Mouse (Mus musculus) hindbrain, embryonic 13.5 days (tissue): ENCODE measurements around the gene Gm13420. TPM values are rescaled to one million over a fixed set of nuclear protein-coding genes. Genes with fewer than 3 reads are reported as not detected.
"Not testable (repeated sequence)": the region's sequence is repeated elsewhere in the genome, so short reads cannot be mapped to it uniquely, and the experiment has no call there.

ENCODE experiments used
- ATAC-seq: fragments of 200-750 bp; cut with Nextera tagmentation; 2 replicates; pipeline ENCODE4 v1.8.0; 2017; ENCODE audit warnings: moderate TSS enrichment; ENCODE audit not compliant: low FRiP score
- H3K27ac ChIP-seq: fragments of 300-500 bp; sonication (generic); 2 replicates; pipeline ENCODE4 v1.5.1; 2015; ENCODE audit warnings: inconsistent platforms, mild to moderate bottlenecking, moderate library complexity
- H3K27me3 ChIP-seq: fragments of 300-500 bp; sonication (generic); 2 replicates; pipeline ENCODE4 v1.6.1; 2015; ENCODE audit warnings: mild to moderate bottlenecking, inconsistent platforms
- H3K36me3 ChIP-seq: fragments of 300-500 bp; sonication (generic); 2 replicates; pipeline ENCODE4 v1.6.1; 2015; ENCODE audit warnings: mild to moderate bottlenecking, inconsistent platforms
- H3K4me1 ChIP-seq: fragments of 300-500 bp; sonication (generic); replicated peaks from 2 replicates; pipeline ENCODE4 v1.6.1; 2015; ENCODE audit warnings: inconsistent platforms
- H3K4me2 ChIP-seq: fragments of 300-500 bp; sonication (generic); 2 replicates; pipeline ENCODE4 v1.6.1; 2015; ENCODE audit warnings: inconsistent platforms, mild to moderate bottlenecking, moderate library complexity
- H3K4me3 ChIP-seq: fragments of 300-500 bp; sonication (generic); 2 replicates; pipeline ENCODE4 v1.5.1; 2015; ENCODE audit warnings: mild to moderate bottlenecking, inconsistent platforms
- H3K9ac ChIP-seq: fragments of 300-500 bp; sonication (generic); 2 replicates; pipeline ENCODE4 v1.6.1; 2015; ENCODE audit warnings: mild to moderate bottlenecking, inconsistent platforms
- H3K9me3 ChIP-seq: fragments of 300-500 bp; sonication (generic); 2 replicates; pipeline ENCODE4 v1.6.1; 2016; ENCODE audit warnings: inconsistent platforms
- WGBS: fragments of 180-500 bp; shearing (Covaris S2); methylation state at CpG from one replicate; pipeline ENCODE4 v1.1.7; 2015; 5-methylcytosine and 5-hydroxymethylcytosine counted together
- polyA plus RNA-seq: library from polyadenylated mRNA; unstranded; fragments of >200 nt; fragmentation: Nextera tagmentation; extraction: Ambion mirVana; gene quantifications from 2 replicates; pipeline ENCODE4 v1.2.1, GENCODE M21; 2015

The Gm13420 gene
- polyA plus RNA-seq = not detected in 2 replicates

GRCm38 (mm10) chr2:29751497-29751896 lies at the start of gene Gm13420:
Gene Gm13420 (minus strand): TSS chr2:29751685.
- peak within 1 kb of the TSS; percentile 43; the same call in 1 of the 2 replicates for H3K9ac ChIP-seq
- 7% methylated on average over 28 of the region's 28 CpGs for WGBS

GRCm38 (mm10) chr2:29792772-29793487 lies 41.4 kb upstream of the Gm13420 start:
- Histone ChIP-seq H3K27me3 (no peaks in the 10 kb centered on the region), H3K4me2 (no peak overlapping the region), H3K4me1 (peaks cover 15% of the 10 kb centered on the region), H3K9ac (no peak overlapping the region), H3K9me3 (no peaks in the 10 kb centered on the region), H3K27ac (no peak overlapping the region), H3K4me3 (no peak overlapping the region), H3K36me3 (peaks cover 65% of the 10 kb centered on the region)
- no peak for ATAC-seq
- 95% methylated on average over 2 of the region's 2 CpGs for WGBS

More at GRCm38 (mm10) chr2:29751497-29751896, at the start of gene Gm13420:
- H3K4me1 ChIP-seq = peaks cover 22% of the 10 kb centered on the region
- no peaks in the 10 kb centered on the region for H3K36me3 ChIP-seq
- no peak for ATAC-seq
- peak within 1 kb of the TSS; percentile 12; the same call in 1 of the 2 replicates for H3K4me3 ChIP-seq
- H3K27me3 ChIP-seq = peaks cover 68% of the 10 kb centered on the region
- peak within 1 kb of the TSS; percentile 38 for H3K4me2 ChIP-seq
- no peaks in the 10 kb centered on the region for H3K9me3 ChIP-seq
- no peak within 1 kb of the TSS for H3K27ac ChIP-seq

GRCm38 (mm10) chr2:29787937-29788681 lies 36.6 kb upstream of the Gm13420 start, which contains the start of gene Trub2:
Gene Trub2 (minus strand): TSS chr2:29788502.
- 1% methylated on average over 45 of the region's 45 CpGs for WGBS
- ATAC-seq = peak; percentile 90
- Histone ChIP-seq H3K4me1 (peaks cover 26% of the 10 kb centered on the region), H3K36me3 (peaks cover 59% of the 10 kb centered on the region), H3K9ac (peak within 1 kb of the TSS; percentile 86), H3K9me3 (no peaks in the 10 kb centered on the region), H3K4me3 (peak within 1 kb of the TSS; percentile 78), H3K27me3 (no peaks in the 10 kb centered on the region), H3K27ac (peak within 1 kb of the TSS; percentile 81), H3K4me2 (peak within 1 kb of the TSS; percentile 81)

GRCm38 (mm10) chr2:29787104-29787917 lies 35.8 kb upstream of the Gm13420 start, which contains the start of gene Coq4:
Gene Coq4 (plus strand): TSS chr2:29787493.
- peak; percentile 80 for ATAC-seq
- Histone ChIP-seq H3K27me3 (no peaks in the 10 kb centered on the region), H3K4me1 (peaks cover 26% of the 10 kb centered on the region), H3K9ac (peak within 1 kb of the TSS; percentile 86), H3K27ac (peak within 1 kb of the TSS; percentile 81), H3K4me2 (peak within 1 kb of the TSS; percentile 81), H3K36me3 (peaks cover 59% of the 10 kb centered on the region), H3K4me3 (peak within 1 kb of the TSS; percentile 78), H3K9me3 (peaks cover under 1% of the 10 kb centered on the region; the same call in 1 of the 2 replicates)
- 2% methylated on average over 31 of the region's 31 CpGs for WGBS

- Histone ChIP-seq H3K27me3 (no peaks in the 10 kb centered on the region), H3K4me1 (peaks cover 21% of the 10 kb centered on the region), H3K9ac (no peak overlapping the region), H3K4me2 (no peak overlapping the region), H3K4me3 (no peak overlapping the region), H3K36me3 (peaks cover 64% of the 10 kb centered on the region), H3K27ac (no peak overlapping the region), H3K9me3 (peaks cover 5% of the 10 kb centered on the region; the same call in 1 of the 2 replicates)
- 57% methylated on average over 4 of the region's 4 CpGs for WGBS
- no peak for ATAC-seq
Observed at GRCm38 (mm10) chr2:29784290-29784689, 32.8 kb upstream of the Gm13420 start.

GRCm38 (mm10) chr2:29781256-29781655 lies 29.8 kb upstream of the Gm13420 start:
- 91% methylated on average over 2 of the region's 2 CpGs for WGBS
- H3K27ac ChIP-seq, H3K4me1 ChIP-seq, H3K4me3 ChIP-seq, H3K27me3 ChIP-seq, H3K4me2 ChIP-seq, H3K9ac ChIP-seq, ATAC-seq, H3K9me3 ChIP-seq: not testable (repeated sequence)
- H3K36me3 ChIP-seq = peaks cover 93% of the 10 kb centered on the region

GRCm38 (mm10) chr2:29773323-29773722 lies 21.8 kb upstream of the Gm13420 start:
- Histone ChIP-seq H3K27ac (no peak overlapping the region), H3K27me3 (no peaks in the 10 kb centered on the region), H3K36me3 (peaks cover 46% of the 10 kb centered on the region), H3K4me1 (no peaks in the 10 kb centered on the region), H3K9me3 (no peaks in the 10 kb centered on the region), H3K4me2 (no peak overlapping the region), H3K4me3 (no peak overlapping the region), H3K9ac (no peak overlapping the region)
- no peak for ATAC-seq
- 92% methylated on average over 4 of the region's 4 CpGs for WGBS

GRCm38 (mm10) chr2:29771611-29772461 lies 20.4 kb upstream of the Gm13420 start:
- Histone ChIP-seq H3K4me3 (no peak overlapping the region), H3K9ac (no peak overlapping the region), H3K27ac (no peak overlapping the region), H3K36me3 (peaks cover 32% of the 10 kb centered on the region), H3K27me3 (no peaks in the 10 kb centered on the region), H3K4me2 (no peak overlapping the region), H3K9me3 (no peaks in the 10 kb centered on the region), H3K4me1 (no peaks in the 10 kb centered on the region)
- WGBS = 88% methylated on average over 8 of the region's 8 CpGs
- ATAC-seq = no peak

- H3K9me3 ChIP-seq = no peaks in the 10 kb centered on the region
- no peaks in the 10 kb centered on the region for H3K4me1 ChIP-seq
- no peak overlapping the region for H3K9ac ChIP-seq
- peaks cover 20% of the 10 kb centered on the region for H3K36me3 ChIP-seq
- no peak overlapping the region for H3K27ac ChIP-seq
- no peak overlapping the region for H3K4me3 ChIP-seq
- H3K27me3 ChIP-seq = no peaks in the 10 kb centered on the region
- no peak for ATAC-seq
- no peak overlapping the region for H3K4me2 ChIP-seq
Observed at GRCm38 (mm10) chr2:29770162-29770561, 18.7 kb upstream of the Gm13420 start.

GRCm38 (mm10) chr2:29768901-29769300 lies 17.4 kb upstream of the Gm13420 start:
- Histone ChIP-seq H3K9ac (no peak overlapping the region), H3K4me1 (no peaks in the 10 kb centered on the region), H3K9me3 (no peaks in the 10 kb centered on the region), H3K36me3 (peaks cover 14% of the 10 kb centered on the region), H3K27ac (no peak overlapping the region), H3K4me2 (no peak overlapping the region), H3K4me3 (no peak overlapping the region), H3K27me3 (no peaks in the 10 kb centered on the region)
- WGBS = 73% methylated on average over 9 of the region's 9 CpGs
- no peak for ATAC-seq

GRCm38 (mm10) chr2:29767976-29768709 lies 16.7 kb upstream of the Gm13420 start:
- H3K4me1 ChIP-seq = no peaks in the 10 kb centered on the region
- H3K27ac ChIP-seq = no peak overlapping the region
- H3K36me3 ChIP-seq = peaks cover 6% of the 10 kb centered on the region
- H3K4me3 ChIP-seq = no peak overlapping the region
- 70% methylated on average over 11 of the region's 11 CpGs for WGBS
- H3K9me3 ChIP-seq = no peaks in the 10 kb centered on the region
- H3K9ac ChIP-seq = no peak overlapping the region
- no peaks in the 10 kb centered on the region for H3K27me3 ChIP-seq
- no peak overlapping the region for H3K4me2 ChIP-seq
- no peak for ATAC-seq
